Mouse (Mus musculus): ENCODE measurements at regions not wholly inside any gene's neighbourhood (a gene's known extent, or its start where the extent isn't known, plus 50 kb on each side); places are given as distances from the start of the nearest gene placed in this dataset.
A peak's percentile ranks its signal among the peaks of the same experiment; 100 is the strongest.

DNA sequence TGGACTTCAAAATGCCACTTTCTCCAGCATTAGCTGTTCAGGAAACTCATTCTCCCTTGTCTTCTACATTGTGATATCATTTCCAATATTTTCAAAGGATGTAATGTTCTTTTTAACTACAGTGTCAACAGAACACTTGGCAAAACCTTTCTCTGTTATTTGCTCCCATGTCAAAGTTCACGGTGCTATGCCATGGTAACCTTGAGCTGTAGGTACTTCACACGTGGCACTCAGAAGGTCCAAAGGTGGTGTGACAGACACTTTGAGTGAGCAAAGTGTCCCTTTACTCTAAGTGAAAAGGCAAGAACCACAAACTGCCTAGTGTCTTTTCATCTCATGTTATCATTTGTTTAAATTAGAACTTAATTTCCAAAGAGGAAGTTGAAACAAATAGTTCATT, 53.3 kb upstream of the Tram2 start:
- no peak for DNase-seq (ENCODE audit: low spot score)

- no peak for DNase-seq (ENCODE audit: low spot score)
These were observed 67.9 kb upstream of the Tram2 start for GRCm38 (mm10) chr1:21146961-21147360.

GRCm38 (mm10) chr1:21161742-21162141, 56.6 kb upstream of the Tmem14a start:
- peak; percentile 88 for DNase-seq (ENCODE audit: low spot score)

DNA sequence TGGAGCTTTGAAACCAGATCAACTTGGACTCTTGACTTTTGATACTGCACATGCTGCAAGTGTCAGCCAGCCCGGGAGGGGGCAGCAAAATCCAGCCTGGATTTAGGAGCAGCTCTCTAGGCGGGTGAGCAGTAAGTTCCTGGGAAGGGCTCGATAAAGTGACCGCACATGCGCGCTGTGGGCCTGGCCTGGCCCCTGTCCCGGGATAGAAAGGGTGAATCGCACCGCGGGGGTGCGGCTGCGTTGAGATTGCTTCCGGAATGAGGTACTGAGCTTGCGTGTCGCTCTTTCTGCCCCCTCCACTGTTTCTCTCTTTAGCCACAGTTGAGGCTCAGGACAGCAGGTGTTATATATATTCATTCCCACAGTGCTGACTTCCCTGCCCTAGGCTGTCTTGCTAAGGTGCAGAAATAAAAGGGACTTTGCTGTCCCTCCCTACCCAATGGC, 52.1 kb upstream of the Tmem14a start:
- DNase-seq (ENCODE audit: low spot score), result peak; percentile 91

- DNase-seq (ENCODE audit: low spot score), result no peak
These were observed 51.6 kb upstream of the Tmem14a start for GRCm38 (mm10) chr1:21166762-21167161.
